Mouse (Mus musculus): ENCODE measurements around the gene Tead3.
"Not testable (repeated sequence)": the region's sequence is repeated elsewhere in the genome, so short reads cannot be mapped to it uniquely, and the experiment has no call there.

Tead3 gene

GRCm38 (mm10) chr17:28358576-28359261 lies 8.1 kb upstream of the Tead3 start:
- not testable (repeated sequence) for DNase-seq (ENCODE audit: low read depth)

- no peak for DNase-seq (ENCODE audit: low read depth)
These were observed 5.3 kb upstream of the Tead3 start for GRCm38 (mm10) chr17:28355871-28356270.

GRCm38 (mm10) chr17:28352018-28352417 lies 1.4 kb upstream of the Tead3 start:
- no peak for DNase-seq (ENCODE audit: low read depth)

- DNase-seq (ENCODE audit: low read depth) = no peak
These were observed 805 bp upstream of the Tead3 start for GRCm38 (mm10) chr17:28351353-28351890.

GRCm38 (mm10) chr17:28349901-28350465 lies 634 bp downstream of the Tead3 start:
- DNase-seq (ENCODE audit: low read depth) = no peak

DNA sequence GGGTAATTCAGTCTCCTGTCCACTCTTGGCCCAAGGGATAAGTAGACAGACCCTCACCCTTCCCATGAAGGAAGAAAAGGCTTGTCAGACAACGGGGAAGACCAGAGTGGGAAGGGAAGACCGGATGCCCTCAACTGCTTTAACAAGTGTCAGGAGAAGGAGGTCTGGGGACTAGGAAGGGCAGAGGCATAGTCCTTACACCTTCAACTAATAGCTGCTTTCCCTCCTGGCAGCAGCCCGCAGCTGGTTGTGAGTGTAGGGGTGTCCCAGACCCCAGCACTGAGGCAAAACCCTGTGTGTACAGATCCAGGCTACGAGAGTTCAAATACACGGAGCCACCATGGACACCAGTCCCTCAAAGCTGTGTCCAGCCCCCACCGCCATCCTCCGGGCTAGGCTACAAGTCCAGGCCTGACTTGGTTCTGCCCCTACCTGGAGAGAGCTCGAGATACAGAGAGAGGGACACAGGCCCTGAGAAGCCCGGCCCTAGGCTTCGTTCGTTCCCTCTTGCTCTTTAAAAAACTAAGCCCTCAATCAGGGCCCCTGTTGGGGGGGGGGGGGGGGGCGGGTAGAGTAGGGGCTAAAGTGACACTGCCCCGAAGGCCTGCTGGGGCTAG lies 1.2 kb downstream of the Tead3 start:
- DNase-seq (ENCODE audit: low read depth) = no peak

DNA sequence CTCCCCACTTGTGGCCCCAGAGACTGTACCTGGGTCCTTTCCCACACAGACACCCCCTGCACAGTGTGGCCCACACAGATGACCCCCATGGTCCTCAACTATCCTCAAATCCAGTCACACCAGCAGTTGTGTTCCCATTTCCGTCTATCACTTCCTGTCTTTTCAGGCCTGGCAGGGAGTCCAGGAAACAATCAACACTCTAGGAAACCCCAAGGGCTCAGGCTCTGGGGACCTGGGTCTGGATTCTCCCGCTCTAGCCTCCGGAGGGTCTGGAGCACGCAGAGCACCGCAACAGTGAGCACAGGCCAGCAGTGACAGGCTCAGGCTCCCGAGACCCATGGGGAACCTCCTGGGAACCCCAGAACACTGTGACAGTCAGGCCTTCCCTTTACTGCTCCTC lies 2.4 kb downstream of the Tead3 start:
- no peak for DNase-seq (ENCODE audit: low read depth)

- no peak for DNase-seq (ENCODE audit: low read depth)
These were observed 3.3 kb downstream of the Tead3 start for GRCm38 (mm10) chr17:28347327-28347726.

DNA sequence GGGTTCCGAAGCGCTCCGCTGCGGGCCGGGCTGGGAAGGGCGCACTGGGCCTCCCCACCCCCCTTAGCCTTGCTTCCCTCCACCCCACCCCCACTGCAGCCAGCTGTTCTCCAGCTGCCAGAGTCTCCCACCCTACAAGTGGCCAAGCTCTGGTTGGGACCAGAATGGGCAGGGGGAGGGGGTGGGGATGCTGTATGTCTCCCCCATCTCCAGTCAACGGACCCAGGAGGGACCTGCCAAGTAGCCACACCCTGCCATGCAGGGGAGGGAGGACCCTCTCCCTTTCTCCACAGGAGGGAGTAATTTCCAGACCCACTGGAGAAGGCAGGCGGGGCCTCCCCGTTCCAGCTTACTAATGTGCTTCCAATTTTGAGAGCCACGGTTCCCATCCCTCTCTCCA lies 4.7 kb downstream of the Tead3 start:
- no peak for DNase-seq (ENCODE audit: low read depth)

DNA sequence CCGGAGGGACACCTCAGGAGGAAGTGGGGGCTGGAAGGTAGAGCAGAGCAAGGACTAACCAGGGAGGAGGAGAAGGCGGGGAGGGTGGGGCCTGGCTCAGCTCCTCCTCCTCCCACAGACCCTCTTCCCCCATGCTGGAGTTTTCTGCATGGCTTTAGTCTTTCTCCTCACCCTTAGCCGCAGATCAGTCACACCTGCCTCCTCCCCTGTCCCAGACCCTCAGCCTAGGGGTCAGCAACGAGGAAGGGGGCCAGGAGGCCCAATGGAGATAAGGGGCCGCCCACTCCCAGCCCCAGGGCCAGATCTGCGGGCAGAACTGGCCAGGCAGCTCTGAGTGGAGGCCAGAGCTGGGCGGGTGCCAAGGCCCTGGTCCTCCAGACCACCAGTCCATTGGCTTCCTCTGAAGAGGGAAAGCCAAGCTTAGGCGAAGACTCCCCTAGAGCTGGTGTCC lies 5.3 kb downstream of the Tead3 start:
- DNase-seq (ENCODE audit: low read depth) = no peak

DNA sequence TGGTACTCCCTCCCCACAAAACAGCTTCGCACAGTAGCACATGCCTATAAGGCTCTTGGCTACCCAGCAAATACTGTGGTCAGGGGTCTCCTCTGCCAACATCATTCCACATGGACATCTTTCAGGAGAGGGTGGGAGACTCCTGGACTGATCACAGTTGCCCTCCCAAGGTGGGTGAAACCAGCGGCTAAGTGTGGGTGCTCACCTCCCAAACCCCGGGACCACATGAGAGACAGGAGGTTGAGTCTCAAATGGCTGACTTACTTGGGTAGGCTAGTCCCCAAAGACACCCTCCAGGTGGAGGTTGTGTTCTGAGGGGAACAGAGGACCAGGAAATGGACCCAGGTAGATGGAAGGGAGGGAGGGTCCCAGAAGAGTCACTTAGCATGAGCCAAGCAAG lies 5.9 kb downstream of the Tead3 start:
- no peak for DNase-seq (ENCODE audit: low read depth)

- DNase-seq (ENCODE audit: low read depth) = no peak
These were observed 6.5 kb downstream of the Tead3 start for GRCm38 (mm10) chr17:28344050-28344607.

GRCm38 (mm10) chr17:28341091-28341490 lies 9.5 kb downstream of the Tead3 start:
- DNase-seq (ENCODE audit: low read depth) = no peak

- DNase-seq (ENCODE audit: low read depth) = no peak
These were observed 10.0 kb downstream of the Tead3 start for GRCm38 (mm10) chr17:28340578-28340977.

DNA sequence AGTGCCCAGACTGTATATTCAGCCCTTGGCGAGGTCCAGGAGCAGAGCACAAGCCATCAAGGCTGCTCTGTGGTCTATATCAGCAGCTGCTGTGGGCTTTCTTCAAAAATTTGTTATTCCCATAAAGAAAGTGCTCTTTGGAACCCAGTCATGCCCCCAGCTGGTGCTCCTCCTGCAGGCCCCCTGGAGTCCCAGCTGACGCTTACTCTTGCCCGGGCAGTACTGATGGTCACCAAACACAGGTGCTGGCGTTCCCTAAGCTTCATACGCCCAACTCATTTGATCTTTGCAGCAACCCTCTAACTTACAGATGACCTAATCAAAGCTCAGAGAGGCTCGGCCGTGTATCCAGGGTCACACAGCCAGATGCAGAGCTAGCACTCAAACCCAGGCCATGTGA lies 13.1 kb downstream of the Tead3 start:
- no peak for DNase-seq (ENCODE audit: low read depth)

GRCm38 (mm10) chr17:28335267-28335666 lies 15.3 kb downstream of the Tead3 start:
- no peak for DNase-seq (ENCODE audit: low read depth)

GRCm38 (mm10) chr17:28332915-28333546 lies 17.6 kb downstream of the Tead3 start:
- no peak for DNase-seq (ENCODE audit: low read depth)

- no peak for DNase-seq (ENCODE audit: low read depth)
These were observed 18.3 kb downstream of the Tead3 start for GRCm38 (mm10) chr17:28332113-28332914.

GRCm38 (mm10) chr17:28331241-28332112 lies 19.1 kb downstream of the Tead3 start:
- DNase-seq (ENCODE audit: low read depth) = no peak

- not testable (repeated sequence) for DNase-seq (ENCODE audit: low read depth)
These were observed 20.0 kb downstream of the Tead3 start for GRCm38 (mm10) chr17:28330590-28330989.

DNA sequence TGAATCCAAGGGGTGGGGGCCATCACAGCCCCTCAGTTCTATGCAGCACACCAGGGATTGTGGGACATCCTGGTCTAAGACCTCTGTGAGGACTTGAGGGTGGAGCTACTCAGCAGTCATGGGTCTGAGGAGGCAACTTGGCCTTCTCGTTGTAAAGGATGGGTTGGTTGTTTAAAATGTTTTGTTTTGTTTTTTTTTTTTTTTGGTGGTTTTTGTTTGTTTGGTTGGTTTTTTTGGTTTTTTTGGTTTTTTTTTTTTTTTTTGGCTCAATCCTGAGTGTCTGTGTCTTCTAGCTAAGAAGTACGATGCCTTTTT lies 20.4 kb downstream of the Tead3 start:
- no peak for DNase-seq (ENCODE audit: low read depth)

Data from c-Kit-positive CD71-negative TER-119-negative erythroid progenitor cells, embryonic 14.5 days (primary cell).